Mouse (Mus musculus) telencephalon, adult 2 months (tissue): ENCODE measurements around the gene Hcn4.

Source experiments
- DNase-seq: peaks from one replicate; pipeline ENCODE4 v3.0.0-alpha.2; 2011; ENCODE audit warnings: low read depth, low spot score

Gene Hcn4

DNA sequence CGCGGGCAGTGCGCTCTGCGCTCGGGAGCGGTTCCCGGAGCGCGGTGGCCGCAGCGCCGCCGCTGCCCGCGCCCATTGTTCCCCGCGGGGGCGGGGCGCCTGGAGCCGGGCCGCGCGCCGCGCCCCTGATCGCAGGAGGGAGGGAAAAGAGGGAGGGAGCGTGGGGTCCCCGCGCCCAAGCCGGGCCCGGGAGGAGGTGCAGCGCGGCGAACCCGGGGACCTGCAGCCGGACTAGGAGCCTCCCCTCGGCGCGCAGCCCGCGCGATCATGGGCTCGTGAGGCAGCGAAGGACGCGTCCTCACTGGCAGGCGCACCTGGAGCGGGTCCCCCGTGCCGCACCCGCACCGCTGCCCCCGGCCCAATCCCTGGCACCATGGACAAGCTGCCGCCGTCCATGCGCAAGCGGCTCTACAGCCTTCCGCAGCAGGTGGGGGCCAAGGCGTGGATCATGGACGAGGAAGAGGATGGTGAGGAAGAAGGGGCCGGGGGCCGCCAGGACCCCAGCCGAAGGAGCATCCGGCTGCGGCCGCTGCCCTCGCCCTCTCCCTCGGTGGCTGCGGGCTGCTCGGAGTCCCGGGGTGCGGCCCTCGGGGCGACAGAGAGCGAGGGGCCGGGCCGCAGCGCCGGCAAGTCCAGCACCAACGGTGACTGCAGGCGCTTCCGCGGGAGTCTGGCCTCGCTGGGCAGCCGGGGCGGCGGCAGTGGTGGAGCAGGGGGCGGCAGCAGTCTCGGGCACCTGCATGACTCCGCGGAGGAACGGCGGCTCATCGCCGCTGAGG lies at the start of gene Hcn4:
Hcn4 (plus strand) TSS at position 274 of the 779 bp plus-strand sequence.
- no peak for DNase-seq

DNA sequence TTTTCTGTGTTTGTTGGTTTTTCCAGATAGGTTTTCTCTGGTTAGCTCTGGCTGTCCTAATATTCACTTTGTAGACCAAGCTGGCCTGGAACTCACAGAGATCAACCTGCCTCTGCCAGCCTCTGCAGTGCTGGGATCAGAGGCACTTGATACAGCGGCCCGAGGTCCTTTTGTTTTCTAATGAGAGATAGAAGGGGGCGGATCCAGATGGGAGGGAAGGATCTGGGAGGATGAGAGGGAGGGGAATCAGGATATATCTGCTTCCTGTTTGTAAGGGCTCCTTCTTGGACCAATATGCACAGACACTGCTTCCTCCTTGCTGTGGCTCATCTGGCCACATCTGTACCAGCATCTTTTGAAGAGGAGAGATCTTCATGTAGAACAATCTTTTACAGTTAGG lies 48.5 kb upstream of the Hcn4 start:
- no peak for DNase-seq

DNA sequence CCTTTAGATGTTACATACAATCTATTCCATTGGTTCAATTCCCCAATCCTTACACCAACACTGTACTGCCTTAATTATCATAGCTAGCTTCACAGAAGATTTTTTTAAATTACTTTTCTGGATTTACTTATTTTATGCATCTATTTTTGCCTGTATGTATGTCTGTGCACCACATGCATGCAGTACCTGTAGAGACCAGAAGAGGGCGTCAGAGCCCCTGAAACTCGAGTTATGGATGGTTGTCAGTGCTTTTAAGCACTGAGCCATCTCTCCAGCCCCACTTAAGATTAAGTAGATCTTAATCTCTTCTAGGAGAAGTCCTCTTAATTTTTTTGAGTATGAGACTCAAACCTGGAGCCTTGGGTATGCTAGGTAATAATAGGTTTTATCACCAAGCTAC lies 47.8 kb upstream of the Hcn4 start:
- DNase-seq: no peak

DNA sequence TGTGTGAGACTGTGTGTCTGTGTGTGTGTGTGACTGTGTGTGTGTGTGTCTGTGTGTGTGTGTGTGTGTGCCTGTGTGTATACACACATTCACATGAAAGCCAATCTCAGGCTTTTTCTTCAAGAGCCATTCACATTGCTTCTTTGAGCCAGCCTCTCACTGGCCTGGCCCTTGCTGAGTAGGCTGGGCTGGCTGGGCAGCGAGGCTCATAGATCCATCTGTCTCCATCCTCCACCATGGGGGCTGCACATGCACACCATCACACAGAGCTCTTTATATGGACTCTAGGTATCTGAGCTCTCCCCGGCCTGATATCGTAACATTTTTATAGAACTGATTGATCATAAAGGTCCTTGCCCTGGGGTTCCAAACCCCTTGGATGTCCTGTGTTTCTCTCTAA lies 33.7 kb upstream of the Hcn4 start:
- DNase-seq: no peak

DNA sequence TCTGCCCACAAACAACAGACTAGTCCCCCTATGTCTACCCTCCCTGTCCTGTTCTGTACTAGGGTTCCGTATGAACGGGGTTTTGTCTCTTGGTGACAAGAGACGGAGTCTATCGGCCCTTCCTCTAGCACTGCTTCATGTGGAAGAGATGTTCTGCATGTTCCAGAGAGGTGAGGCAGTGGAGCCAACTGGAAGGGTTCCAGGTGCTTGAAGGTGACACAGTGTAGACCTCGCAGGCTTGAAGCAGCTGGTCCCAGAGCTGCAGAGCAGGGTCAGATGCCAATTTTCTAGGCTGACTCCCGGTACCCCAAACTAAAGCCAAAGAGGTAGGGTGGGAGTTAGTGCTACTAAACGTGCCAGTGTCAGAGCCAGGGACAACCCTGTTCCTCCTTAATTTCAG lies 25.1 kb upstream of the Hcn4 start:
- DNase-seq: no peak

DNA sequence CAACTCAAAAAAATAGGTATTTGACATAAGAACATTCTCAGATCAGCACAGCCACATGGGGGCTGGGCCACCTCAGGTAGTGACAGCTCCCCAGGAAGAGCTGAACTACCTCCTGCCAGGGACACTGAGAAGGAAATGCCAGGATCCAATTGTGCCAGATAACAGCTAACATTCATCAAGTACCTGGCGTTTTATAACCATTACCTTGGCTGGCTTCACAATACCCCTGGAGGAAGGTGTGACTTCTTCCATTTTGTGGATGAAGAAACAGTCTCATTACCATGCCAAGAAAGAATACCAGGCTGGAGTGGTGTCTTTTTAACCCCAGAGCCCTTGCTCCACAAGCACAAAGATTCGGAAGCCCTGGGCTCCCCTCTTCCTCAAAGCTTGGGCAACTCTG lies 21.8 kb upstream of the Hcn4 start:
- no peak for DNase-seq

DNA sequence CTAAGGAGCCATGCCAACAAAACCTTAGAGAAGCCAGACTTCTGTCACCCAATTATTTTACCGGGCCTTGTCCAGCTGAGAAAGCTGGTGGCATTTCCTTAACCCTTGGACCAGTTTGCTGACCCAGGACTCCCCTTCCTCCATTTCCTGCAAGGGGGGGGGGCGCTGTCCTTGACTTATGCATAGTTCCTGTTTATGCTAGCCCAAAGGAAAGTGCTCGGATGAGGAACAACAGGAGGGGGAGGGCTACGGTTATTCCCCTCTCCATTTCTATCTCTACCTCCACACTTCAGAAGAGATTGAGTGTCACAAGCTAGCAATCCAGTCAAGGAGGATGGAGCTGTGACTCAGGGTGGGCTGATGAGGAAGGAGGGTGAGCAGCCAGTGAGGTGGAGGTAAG lies 20.9 kb upstream of the Hcn4 start:
- no peak for DNase-seq

DNA sequence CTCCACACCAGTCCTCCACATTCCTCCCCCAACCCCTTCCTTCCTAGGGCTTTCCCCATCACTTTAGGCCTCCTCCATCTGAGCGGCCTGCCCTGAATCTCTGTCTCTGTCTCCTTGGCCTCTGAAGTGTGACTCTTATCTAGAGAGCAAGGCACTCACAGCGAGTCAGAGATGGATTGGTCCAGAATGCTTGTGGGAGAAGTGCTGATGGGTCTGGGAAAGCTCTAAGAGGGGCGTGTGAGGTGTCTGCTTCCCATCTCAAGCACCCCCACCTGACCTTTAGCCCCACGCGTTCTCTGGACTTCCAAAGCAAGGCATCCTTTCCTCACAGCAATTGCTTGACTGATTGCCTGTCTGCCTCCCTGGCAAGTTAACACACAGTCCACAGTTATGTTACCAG lies 20.4 kb upstream of the Hcn4 start:
- DNase-seq: no peak

DNA sequence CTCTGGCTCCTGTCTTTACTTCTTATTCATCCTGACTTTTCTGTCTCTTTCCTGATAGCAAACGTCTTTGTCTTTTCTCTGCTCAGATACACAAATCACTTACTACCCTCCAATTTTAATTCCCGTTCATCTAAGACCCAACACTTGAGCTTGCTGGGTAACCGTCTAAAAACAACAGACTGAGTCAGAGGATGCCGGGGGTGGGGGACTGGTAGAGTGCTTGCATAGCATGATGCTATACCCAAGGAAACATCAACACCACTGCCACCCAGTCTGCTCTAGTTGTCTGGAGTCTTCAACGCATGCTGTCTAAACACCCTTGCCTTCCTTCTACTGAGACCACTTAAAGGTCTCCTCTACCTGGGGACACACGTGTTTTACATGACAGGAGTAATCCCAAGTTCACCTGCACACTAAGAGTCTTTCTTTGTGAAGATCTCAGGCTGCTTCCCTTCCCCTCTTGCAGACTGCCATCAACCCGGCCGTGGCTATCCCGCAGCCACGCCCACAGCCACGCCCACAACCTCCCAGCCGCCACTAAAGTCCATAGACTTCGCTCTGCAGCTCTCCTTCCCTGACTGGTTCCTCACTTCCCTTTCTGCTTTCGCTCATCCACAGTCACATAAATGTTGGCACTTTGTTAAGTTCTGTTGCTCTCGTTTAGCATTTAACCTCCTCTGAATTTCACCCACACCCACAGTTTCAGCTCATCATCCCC lies 17.5 kb upstream of the Hcn4 start:
- DNase-seq: no peak

DNA sequence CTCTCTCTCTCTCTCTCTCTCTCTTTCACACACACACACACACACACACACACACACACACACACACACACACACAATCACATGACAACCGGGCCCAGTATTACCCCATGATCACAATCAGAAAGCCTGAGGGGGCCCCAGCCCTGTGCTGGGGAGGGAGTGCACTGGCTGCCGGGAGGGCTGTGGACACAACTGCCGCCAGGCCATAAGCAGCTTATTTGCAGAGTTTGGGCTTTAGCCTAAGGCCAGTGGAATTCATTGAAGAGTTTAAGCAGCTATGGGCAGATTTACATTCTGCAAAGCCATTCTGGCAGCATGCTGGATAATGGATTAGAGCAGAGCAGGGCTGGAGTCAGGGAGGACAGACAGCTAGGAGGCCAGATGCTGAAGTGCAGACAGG lies 12.0 kb upstream of the Hcn4 start:
- no peak for DNase-seq

DNA sequence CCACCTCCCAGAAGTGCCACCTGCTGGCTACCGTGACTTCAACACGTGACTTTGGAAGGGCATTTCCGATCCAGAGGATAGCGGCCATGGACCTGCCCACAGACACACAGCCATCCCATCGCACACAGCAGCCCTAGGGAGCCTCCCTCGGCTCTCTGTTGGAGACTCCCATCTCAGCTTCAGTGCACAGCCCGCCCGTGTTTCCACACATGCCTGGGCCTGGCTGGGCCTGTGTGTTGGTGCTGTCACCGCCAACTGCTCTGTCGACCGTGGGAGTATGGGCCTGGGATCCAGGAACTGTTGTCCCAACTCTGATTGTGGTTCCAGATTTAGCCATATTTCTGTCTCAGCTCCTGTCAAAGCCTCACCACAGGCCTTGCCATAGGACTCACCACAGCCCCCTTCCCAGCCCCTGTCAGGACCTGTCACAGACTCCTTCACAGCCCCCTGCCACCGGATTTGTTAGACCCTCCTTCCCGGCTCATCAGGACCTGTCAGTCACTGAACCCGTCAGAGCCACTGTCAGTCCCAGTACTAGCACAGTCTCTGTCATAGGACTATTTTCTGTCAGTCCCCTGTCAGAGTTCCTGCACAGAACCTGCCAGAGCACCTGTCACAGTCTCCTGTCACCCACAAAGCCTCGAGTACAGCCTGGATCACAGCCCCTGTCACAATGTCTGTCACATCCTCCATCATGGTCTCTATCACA lies 7.5 kb upstream of the Hcn4 start:
- DNase-seq: peak; percentile 66

DNA sequence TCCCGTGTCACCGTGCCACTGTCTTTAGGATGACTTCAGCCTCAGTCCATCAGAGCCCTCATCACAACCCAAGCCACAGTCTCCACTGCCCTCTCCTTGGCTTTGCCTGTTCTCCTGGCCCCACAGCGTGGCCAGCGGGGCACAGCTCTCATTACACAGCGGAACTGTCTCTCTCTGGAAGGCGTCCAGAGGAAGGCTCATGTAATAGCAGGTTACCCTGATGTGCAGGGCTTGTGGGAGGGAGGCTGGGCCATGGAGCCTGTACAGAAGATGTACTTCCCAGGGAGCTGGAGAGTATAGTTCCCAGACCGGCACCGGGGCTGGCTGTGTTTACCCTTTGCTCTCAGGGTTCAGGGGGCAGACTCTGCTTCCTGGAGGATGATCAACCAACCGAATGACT lies 6.8 kb upstream of the Hcn4 start:
- no peak for DNase-seq

DNA sequence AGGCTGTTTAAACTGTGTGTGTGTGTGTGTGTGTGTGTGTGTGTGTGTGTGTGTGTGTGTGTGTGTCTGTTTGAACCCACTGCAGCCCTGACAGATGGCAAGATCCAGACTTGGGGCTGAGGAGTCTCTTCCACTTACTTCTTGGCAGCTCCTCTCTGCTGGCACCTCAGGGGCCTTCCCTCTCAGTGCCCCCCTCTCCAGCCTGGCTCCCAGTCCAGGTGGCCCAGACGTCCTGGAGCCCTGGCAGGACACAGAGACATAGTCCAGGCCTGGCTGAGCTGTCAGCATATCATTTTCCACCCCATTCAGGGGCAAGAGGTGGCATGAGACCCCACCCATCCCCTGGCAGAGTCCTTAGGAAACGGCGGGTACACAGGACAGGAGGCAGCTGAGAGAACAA lies 5.5 kb upstream of the Hcn4 start:
- no peak for DNase-seq

DNA sequence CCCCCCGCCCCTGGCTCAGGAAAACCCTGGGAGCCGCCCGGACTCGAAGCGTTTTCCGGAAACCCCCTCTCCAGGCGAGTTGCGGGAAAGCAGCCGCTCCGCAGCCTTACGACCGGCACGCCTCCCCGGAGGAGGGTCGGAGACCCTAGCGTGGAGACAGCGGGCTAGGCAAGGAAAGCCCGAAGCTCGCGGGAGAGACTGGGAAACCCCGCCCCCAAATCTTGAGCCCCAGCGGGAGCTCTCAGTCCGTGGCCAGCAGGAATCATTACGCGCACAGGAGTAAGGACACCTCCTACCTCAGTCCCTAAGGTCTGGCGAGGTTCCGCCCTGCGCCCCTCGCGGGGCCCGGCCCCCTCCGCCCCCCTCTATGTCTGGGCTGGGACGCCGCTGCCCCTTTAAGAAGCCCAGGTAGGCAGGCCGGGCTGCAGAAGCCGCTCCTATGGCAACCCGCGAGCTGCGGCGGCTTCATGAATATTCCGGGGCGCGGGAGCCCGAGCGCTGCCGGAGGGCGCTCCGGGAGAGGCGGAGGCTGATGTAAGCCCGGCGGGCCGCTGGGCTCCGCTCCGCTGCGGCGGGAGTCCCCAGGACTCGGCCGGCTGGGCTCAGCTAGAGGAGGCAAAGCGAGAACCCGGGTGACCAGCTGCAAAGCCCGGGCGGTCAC lies 651 bp upstream of the Hcn4 start:
- DNase-seq: peak; percentile 43

DNA sequence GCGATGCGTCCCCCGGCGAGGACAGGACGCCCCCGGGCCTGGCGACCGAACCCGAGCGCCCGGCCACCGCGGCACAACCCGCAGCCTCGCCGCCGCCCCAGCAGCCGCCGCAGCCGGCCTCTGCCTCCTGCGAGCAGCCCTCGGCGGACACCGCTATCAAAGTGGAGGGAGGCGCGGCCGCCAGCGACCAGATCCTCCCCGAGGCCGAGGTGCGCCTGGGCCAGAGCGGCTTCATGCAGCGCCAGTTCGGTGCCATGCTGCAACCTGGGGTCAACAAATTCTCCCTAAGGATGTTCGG lies 655 bp downstream of the Hcn4 start:
- no peak for DNase-seq

DNA sequence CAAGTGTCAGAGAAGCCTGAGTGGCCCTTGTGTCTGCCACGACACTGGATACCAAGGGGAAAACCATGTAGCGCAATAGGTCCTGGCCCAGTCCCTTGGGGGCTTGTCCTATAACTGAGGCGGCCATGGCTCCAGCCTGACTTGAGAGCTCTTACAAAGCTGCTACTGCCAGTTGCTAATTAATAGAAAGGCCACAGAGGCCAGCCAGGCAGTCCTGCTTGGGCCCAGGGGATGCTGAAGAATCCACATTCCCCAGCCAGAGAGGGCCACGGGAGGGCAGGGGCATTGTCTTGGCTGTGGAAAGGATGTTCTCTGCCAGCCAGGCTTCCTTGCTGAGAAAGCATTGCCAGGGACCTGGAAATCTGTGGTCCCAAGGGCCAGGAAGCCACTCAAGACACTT lies 6.4 kb downstream of the Hcn4 start:
- DNase-seq: no peak

DNA sequence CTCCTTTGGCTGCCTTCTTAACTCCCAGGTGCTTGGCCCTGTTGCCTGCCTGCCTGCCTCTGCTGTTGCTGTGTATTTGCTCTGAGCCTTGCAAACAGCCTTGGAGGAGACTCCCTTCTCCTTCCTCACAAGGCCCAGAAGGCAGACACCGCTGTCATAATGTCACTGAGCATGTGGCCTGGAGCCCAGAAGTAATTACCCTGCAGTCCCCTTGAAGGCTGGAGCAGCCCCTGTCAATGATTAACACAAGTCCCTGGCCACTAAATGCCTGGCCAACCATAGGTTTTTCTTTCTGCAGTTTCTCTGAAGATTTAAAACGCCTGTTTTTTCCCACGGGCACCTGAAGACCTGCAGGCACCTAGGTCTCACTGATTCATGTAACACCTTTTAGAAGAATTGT lies 9.7 kb downstream of the Hcn4 start:
- no peak for DNase-seq

DNA sequence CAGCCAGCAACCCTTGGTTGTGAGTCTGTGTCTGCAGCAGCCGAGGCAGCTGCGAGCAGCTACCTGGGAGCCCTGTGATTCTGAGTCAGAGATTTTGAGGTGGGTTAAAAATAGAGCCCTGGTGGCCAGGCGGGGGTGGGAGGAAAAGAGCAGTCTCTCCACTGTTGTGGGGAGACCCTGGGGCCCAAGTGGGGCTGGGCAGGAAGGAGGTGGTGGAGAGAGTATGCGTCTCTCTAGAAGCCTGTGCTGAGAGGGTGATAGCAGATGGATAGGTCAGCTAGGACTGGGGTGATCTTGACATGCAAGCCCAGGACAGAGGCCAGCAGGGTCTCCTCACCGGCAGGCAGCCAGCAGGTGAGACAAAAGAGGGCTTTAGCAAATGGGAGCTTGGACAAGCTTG lies 14.0 kb downstream of the Hcn4 start:
- DNase-seq: no peak

DNA sequence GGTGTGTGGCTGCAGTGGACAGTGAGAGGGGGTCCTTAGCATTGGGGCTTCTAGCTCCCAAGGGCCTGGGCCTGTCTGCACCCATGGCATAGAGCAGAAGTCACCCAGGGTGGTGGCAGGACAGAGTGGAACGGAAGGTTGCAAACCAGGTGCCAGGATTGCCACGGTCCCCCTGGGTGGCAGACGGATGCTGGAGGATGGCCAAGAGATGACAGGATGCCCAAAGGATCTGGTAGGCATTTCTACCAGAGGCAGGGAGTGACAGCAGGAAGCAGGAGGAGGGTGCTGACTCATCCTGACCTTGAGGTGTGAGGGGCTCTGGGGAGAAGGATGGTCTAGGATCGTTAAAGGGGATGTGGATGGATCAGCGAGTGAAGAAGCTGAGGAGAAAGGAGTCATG lies 15.3 kb downstream of the Hcn4 start:
- DNase-seq: no peak

DNA sequence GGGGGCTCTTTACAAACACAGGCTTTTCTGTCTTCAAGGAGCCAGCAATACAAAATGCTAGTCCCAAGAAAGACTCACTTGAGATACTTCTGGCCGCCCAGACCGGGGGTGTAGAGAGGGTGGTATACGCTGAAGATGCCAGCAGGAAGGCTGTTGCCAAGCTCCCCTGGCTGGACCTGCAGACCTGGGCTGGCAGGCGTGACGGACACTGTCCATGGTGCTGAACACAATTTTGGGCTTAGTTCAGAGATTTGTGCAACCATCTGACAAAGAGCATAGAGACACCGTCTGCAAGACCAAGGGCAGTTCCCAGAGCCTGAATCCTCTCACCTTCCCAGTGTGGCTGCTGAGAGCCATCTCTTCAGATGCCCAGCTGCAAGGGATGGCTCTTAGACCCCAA lies 18.4 kb downstream of the Hcn4 start:
- no peak for DNase-seq

DNA sequence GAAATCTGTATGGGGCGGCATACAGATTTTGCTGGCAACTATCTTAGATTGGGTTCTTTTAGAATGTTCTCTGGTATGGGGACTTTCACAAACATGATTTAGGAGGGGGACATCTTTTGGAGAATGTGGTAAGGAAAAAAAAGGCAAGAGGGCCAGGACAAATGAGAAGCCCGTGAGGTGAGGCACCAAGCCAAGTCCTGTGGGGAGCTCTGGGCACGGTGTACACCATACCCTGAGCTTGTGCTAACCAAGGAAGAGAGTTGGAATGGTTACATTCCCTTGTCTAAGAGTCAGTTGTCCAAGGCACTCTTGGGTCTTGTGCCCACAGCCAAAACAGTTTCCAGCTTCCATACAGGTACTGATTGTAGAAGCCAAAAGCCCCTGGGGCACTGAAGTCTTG lies 21.4 kb downstream of the Hcn4 start:
- DNase-seq: no peak

DNA sequence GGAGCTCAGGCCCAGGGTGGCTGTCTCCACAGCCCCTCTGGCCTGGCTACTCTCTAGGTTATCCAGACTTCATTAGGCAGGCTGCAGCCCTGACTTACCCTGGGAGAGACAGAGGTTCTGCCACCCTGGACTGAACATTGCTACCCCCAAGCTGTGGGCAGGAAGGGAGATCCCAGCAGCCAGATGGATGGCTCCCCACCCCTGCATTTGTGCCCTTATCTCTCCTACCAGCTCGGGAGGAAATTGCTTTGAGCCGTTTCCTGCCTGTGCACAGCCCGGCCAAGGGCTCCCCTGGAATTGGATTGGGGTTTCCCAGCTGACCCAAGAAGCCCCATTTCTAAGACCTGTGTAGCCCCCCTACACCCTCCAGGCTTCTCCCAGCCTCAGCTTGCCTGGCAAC lies 23.8 kb downstream of the Hcn4 start:
- no peak for DNase-seq

DNA sequence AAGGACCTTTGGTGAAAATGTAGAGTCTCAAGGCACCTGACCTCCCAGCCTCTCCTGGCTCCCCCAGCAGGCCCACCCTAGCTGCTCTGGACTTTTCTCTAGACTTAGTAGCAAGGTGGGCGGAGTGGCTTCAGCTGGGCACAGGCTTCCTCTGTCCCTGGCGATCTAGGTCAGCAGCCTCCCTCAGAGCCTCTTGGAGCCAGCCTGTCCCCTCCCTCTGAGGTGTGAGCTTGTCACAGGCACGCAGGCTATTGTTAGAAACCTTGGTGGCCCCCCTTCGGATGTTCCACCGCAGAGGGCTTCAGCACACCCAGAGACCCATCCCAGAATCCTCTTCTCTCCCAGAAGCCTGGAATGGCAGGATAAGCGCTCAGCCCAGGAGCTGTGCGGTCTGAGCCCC lies 24.5 kb downstream of the Hcn4 start:
- no peak for DNase-seq
